Mouse (Mus musculus) heart, embryonic 13.5 days (tissue): ENCODE data around the gene Vmn2r60. TPM values are rescaled to one million over a fixed set of nuclear protein-coding genes. Genes with fewer than 3 reads are reported as not detected.
"Not testable (repeated sequence)": the region's sequence is repeated elsewhere in the genome, so short reads cannot be mapped to it uniquely, and the experiment has no call there.

Experiments
- ATAC-seq: fragments of 200-750 bp; cut with Nextera tagmentation; 2 replicates; pipeline ENCODE4 v1.8.0; 2017; ENCODE audit warnings: moderate TSS enrichment; ENCODE audit not compliant: insufficient number of reproducible peaks, low FRiP score, low TSS enrichment; ENCODE audit errors: extremely low read depth
- H3K27ac ChIP-seq: fragments of 300-500 bp; sonication (generic); replicated peaks from 2 replicates; pipeline ENCODE4 v1.5.1; 2015; ENCODE audit warnings: moderate library complexity, mild to moderate bottlenecking, inconsistent platforms
- H3K27me3 ChIP-seq: fragments of 300-500 bp; sonication (generic); replicated peaks from 2 replicates; pipeline ENCODE4 v1.6.1; 2015; ENCODE audit warnings: mild to moderate bottlenecking, inconsistent platforms
- H3K36me3 ChIP-seq: fragments of 300-500 bp; sonication (generic); 2 replicates; pipeline ENCODE4 v1.6.1; 2015; ENCODE audit warnings: mild to moderate bottlenecking, inconsistent platforms
- H3K4me1 ChIP-seq: fragments of 300-500 bp; sonication (generic); 2 replicates; pipeline ENCODE4 v1.6.1; 2015; ENCODE audit warnings: inconsistent platforms
- H3K4me2 ChIP-seq: fragments of 300-500 bp; sonication (generic); 2 replicates; pipeline ENCODE4 v1.6.1; 2015; ENCODE audit warnings: inconsistent platforms, mild to moderate bottlenecking, moderate library complexity
- H3K4me3 ChIP-seq: fragments of 300-500 bp; sonication (generic); 2 replicates; pipeline ENCODE4 v1.5.1; 2015; ENCODE audit warnings: moderate library complexity, mild to moderate bottlenecking, inconsistent platforms
- H3K9ac ChIP-seq: fragments of 300-500 bp; sonication (generic); 2 replicates; pipeline ENCODE4 v1.6.1; 2015; ENCODE audit warnings: inconsistent platforms, mild to moderate bottlenecking, moderate library complexity
- H3K9me3 ChIP-seq: fragments of 300-500 bp; sonication (generic); 2 replicates; pipeline ENCODE4 v1.6.1; 2016; ENCODE audit warnings: inconsistent platforms
- WGBS: fragments of 180-500 bp; shearing (Covaris S2); methylation state at CpG from one replicate; pipeline ENCODE4 v1.1.7; 2015; ENCODE audit warnings: mixed read lengths; 5-methylcytosine and 5-hydroxymethylcytosine counted together
- polyA plus RNA-seq: library from polyadenylated mRNA; unstranded; fragments of >200 nt; fragmentation: Nextera tagmentation; extraction: Ambion mirVana; gene quantifications from 2 replicates; pipeline ENCODE4 v1.2.1, GENCODE M21; 2015

Vmn2r60 gene
- polyA plus RNA-seq: not detected in 2 replicates

- no peaks in the 10 kb centered on the region for H3K27me3 ChIP-seq
- WGBS: 69% methylated on average over 2 of the region's 2 CpGs
- H3K9ac ChIP-seq: no peak within 1 kb of the TSS
- no peak within 1 kb of the TSS for H3K27ac ChIP-seq
- peaks cover 32% of the 10 kb centered on the region for H3K9me3 ChIP-seq
- no peak within 1 kb of the TSS for H3K4me2 ChIP-seq
- no peaks in the 10 kb centered on the region for H3K4me1 ChIP-seq
- no peak for ATAC-seq
- H3K36me3 ChIP-seq: no peaks in the 10 kb centered on the region
- H3K4me3 ChIP-seq: no peak within 1 kb of the TSS
These were observed at the start of gene Vmn2r60 for GRCm38 (mm10) chr7:42107470-42107869. Vmn2r60 (plus strand) TSS chr7:42107770.

- Histone ChIP-seq H3K9ac (no peak within 1 kb of the TSS), H3K9me3 (peaks cover 30% of the 10 kb centered on the region), H3K36me3 (no peaks in the 10 kb centered on the region), H3K4me2 (no peak within 1 kb of the TSS), H3K27me3 (no peaks in the 10 kb centered on the region), H3K4me3 (no peak within 1 kb of the TSS), H3K4me1 (no peaks in the 10 kb centered on the region), H3K27ac (no peak within 1 kb of the TSS)
- no peak for ATAC-seq
These were observed 48.6 kb upstream of the Vmn2r60 start, which contains the start of gene Vmn2r59 for GRCm38 (mm10) chr7:42058923-42059322. Vmn2r59 (minus strand) TSS chr7:42059023.

GRCm38 (mm10) chr7:42107061-42107460 is 509 bp upstream of the Vmn2r60 start:
- not testable (repeated sequence) for H3K4me2 ChIP-seq, H3K36me3 ChIP-seq, H3K4me1 ChIP-seq, H3K4me3 ChIP-seq, H3K27me3 ChIP-seq, H3K9ac ChIP-seq, H3K27ac ChIP-seq, ATAC-seq
- 69% methylated on average over 14 of the region's 14 CpGs for WGBS
- H3K9me3 ChIP-seq: peaks cover 33% of the 10 kb centered on the region

Other genes with a start within 250 kb of the Vmn2r60 start
- gene Vmn2r58, start 235.1 kb upstream of the Vmn2r60 start, polyA plus RNA-seq: not detected in 2 replicates
- not detected in 2 replicates for gene Vmn2r59, start 48.7 kb upstream of the Vmn2r60 start, polyA plus RNA-seq
- gene Vmn2r61, start 152.3 kb downstream of the Vmn2r60 start, polyA plus RNA-seq: not detected in 2 replicates